Mouse (Mus musculus) lung, postnatal 25 days (tissue): ENCODE data around the gene Grtp1.
A peak's percentile ranks its signal among the peaks of the same experiment; 100 is the strongest.

Experiments used
- DNase-seq: peaks from one replicate; pipeline ENCODE4 v3.0.0; 2022; ENCODE audit warnings: low spot score

The Grtp1 gene

DNA sequence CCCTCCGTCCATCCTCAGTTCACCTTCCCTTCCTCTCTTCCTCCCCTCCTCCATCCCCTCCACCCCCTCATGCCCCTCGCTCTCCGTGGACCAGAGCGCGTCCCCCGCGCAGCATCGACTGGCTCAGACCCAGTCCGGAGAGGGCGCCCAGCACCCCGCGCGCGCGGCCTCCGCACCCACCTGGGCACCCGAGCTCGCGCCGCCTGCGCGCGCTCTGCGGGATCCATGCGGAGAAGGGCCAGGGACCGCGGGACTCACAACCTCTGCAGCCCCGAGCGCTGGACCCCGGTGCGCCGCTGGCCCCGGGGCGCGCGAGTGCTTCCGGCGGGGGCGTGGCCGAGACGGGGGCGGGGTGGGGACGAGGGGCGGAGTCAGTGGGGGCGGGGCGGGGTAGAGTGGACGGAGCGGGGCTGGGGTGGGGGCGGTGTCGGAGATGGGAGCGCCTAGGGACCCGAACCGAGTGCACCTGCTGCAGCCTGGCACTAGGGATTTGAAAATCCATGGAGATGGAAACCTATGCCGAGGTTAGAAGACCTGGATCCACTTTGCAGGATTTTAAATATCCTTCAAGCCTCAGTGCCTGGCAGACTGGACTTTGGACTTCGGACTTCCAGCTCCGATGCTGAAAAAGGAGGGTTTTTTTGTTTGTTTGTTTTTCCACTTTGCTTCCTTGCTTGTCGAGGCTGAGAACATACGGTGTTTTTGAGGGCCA, at the start of gene Grtp1:
TSS of gene Grtp1 (minus strand) at position 320 of the 712 bp plus-strand sequence.
- DNase-seq, result peak; percentile 43

- DNase-seq, result no peak
Measured at GRCm38 (mm10) chr8:13244343-13244880, 44.0 kb upstream of the Grtp1 start.

DNA sequence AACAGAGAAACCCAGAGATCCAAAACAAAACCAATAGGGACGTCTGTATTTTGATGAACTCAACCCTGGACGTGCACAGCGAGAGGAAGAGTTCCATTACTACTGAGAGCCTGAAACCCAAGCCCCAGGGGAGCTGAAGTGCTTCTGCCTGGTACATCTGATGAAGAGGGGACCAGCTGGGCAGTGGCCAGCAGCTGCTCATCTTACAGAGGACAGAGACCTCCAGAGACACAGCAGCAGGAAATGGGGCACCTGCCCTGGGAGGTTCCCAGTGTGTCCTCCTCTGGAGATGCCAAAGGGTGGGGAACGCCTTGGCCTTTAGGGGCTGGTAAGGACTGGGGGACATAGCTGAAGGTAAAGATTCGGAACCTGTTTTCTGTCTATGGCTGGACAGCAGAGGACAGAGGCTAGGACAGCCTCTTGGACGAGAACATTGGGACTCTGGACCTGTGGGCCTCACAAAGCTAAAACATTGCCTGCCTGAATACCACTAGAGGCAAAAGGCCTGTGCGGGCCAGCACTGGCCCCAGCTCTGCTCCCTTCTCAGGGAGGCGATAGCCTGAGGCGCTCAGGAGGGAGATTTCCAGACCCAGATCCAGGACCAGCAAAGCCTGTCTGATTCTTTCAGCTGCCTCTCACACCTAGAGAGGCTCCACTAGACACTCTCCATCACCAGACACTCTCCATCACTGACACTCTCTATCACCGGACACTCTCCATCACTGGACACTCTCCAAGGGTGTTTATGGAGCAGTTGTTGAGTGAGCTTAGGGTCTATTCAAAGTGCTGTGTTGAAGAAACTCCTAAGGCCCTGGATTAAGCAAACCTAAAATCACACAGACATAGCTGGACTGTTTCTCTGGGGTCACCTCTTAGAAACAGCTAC, 42.8 kb upstream of the Grtp1 start:
- DNase-seq, result no peak

GRCm38 (mm10) chr8:13240691-13241090, 40.3 kb upstream of the Grtp1 start:
- DNase-seq, result peak; percentile 74

- no peak for DNase-seq
Measured at GRCm38 (mm10) chr8:13240055-13240454, 39.6 kb upstream of the Grtp1 start.

DNA sequence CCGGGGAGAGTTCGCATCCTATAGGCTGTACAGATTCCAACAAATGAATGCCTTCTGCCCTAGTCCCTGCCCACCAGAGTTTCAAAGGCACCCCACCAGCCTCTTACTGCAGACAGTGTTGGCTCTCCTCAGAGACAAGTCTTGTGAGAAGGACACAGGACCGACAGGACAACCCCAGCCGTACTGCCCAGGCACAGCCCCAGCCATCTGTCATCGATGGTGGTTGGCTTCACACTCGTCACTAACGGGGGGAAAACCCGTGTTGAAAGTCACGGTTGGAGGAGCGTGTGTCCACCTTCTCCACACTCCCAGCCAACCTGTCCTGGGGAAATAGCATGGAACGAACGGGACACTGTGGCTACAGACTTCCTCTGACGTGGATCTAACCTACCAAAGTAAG, 34.4 kb upstream of the Grtp1 start:
- DNase-seq, result no peak

DNA sequence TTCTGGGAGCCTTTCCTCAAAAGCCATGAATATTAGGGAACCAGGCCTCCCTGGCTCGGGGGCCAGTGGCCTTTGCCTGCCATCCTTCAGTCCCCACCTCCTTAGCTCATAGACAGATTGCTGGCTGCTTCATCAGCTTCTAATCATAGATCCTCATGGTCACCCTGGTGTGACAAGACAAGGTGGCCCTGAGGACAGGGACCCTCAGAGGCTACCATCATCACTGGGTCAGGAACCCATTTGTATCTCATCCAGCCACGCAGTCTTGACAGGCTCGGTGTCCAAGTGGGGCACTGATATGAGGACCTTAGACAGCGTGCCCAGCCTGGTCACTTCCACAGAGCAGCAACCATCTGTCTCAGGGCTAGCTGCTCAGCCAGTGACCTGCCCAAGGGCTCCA, 30.1 kb upstream of the Grtp1 start:
- DNase-seq, result no peak

DNA sequence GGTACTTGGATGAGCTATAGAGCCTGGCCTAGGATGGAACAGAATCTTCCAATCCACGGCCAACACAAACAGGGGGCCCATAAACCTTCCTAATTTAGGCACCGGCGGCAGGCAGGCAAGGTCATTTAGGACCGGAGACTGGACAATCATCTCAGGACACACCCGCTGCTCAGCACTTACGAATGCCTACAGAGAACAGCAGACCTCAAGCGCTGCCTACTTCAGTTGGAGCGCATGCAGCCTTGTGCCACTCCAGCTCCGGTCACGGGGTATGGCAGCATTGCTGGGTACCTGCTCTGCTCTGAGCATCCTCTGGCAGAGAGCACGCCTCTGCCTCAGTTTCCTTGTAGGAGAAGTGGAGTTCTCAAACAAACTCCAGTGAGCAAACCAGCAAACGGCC, 29.4 kb upstream of the Grtp1 start:
- no peak for DNase-seq

GRCm38 (mm10) chr8:13228923-13229610, 28.6 kb upstream of the Grtp1 start:
- no peak for DNase-seq

DNA sequence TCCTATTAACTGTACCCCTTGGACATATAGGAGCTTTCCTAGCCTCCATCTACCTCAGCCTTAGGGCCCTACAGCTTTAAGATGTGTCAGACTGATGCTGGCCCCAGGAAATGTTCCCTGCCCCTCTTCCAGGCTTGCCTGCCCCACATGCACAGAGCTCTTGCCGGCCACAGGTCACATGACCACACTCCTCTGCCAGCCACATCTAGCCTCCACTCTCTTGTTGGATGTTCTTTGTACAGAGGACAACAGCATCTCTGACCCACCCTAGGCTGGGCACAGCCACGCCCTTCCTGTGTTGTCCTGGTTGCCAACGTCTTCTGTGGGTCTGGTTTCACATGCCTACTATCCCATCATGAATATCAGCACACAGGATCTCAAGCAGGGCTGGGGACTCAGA, 26.8 kb upstream of the Grtp1 start:
- no peak for DNase-seq

DNA sequence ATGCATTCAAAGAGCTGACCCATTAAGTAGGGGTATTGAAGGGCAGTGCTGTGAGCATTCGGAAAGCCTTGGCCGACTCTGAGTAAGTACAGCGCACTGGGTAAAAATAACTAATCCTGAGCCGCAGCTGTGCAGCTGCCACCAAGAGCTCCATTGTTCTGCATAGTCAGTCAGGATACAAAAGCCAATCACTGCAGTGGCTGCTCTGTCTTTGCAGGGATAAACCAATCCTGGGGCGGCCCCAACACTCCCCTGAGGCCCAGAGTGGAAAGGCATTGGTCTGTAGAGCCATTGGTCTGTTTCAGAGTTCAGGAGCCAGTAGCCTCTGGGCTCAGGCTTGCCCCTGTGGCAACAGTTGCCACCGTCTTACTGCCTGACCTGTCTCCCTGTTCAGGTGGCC, 25.9 kb upstream of the Grtp1 start:
- DNase-seq, result no peak

GRCm38 (mm10) chr8:13224426-13224825, 24.0 kb upstream of the Grtp1 start:
- no peak for DNase-seq

DNA sequence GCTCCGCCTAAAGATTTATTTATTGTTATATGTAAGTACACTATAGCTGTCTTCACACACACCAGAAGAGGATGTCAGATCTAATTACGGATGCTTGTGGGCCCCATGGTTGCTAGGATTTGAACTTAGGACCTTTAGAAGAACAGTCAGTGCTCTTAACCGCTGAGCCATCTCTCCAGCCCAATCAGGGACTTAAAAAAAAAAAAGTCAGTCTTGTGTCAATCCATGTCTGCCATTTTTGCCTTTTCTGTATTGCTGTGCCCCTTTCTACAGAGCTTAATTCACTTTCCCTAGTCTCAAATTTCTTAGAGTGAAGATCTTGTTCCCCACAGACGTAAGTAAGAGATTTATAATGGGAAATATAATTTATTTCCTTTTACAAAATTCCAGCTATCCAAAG, 18.0 kb upstream of the Grtp1 start:
- no peak for DNase-seq

GRCm38 (mm10) chr8:13217986-13218385, 17.6 kb upstream of the Grtp1 start:
- no peak for DNase-seq

- no peak for DNase-seq
Measured at GRCm38 (mm10) chr8:13217093-13217492, 16.7 kb upstream of the Grtp1 start.

DNA sequence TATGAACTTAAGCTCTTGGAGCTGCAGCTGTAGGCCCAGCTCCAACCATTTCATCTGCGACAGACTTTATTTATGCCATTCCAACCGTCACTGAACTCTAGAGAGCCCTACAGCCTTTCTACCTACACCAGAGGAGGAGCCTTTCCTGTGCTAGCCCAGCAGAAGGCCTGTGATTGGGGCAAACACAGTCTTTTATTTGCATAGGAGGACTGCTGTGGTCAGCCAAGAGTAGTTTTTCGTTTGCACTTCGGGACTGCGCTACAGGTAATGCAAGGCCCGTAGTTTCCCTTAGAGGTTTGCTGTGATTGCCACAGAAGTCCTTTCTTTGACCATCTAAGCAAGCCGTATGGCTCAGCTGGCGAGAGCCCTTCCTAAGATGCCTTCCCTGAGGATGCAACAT, 16.0 kb upstream of the Grtp1 start:
- no peak for DNase-seq

GRCm38 (mm10) chr8:13213479-13214268, 13.3 kb upstream of the Grtp1 start:
- peak; percentile 92 for DNase-seq

- DNase-seq, result no peak
Measured at GRCm38 (mm10) chr8:13209770-13210169, 9.3 kb upstream of the Grtp1 start.

- no peak for DNase-seq
Measured at GRCm38 (mm10) chr8:13208627-13209355, 8.4 kb upstream of the Grtp1 start.

GRCm38 (mm10) chr8:13206290-13206689, 5.9 kb upstream of the Grtp1 start:
- no peak for DNase-seq

GRCm38 (mm10) chr8:13205311-13205710, 4.9 kb upstream of the Grtp1 start:
- peak; percentile 29 for DNase-seq
